Comparison of ENCODE assay signal across 8 mouse cellular contexts in genomic region chr16:38711245-38711644, GRCm38 (mm10). TPM values are rescaled to one million over a fixed set of nuclear protein-coding genes. Genes with fewer than 3 reads are reported as not detected.
DNase-seq lines count a peak whose midpoint lies in the region; ATAC-seq lines count a peak whose summit lies in the region.

No protein-coding gene starts in this region.

- peaks cover 46% of the 10 kb centered on the region for H3K4me1 ChIP-seq in heart, embryonic 11.5 days (ENCODE audit: control insufficient read depth, insufficient read depth, low read length)
- H3K4me1 ChIP-seq in hindbrain, embryonic 15.5 days (replicated peaks), result peaks cover 15% of the 10 kb centered on the region

- peak overlapping the region; percentile 60 for H3K4me2 ChIP-seq in heart, embryonic 11.5 days
- H3K4me2 ChIP-seq in hindbrain, embryonic 15.5 days, result peak overlapping the region; percentile 97

- H3K4me3 ChIP-seq in heart, embryonic 11.5 days (ENCODE audit: low read depth, low read length), result peak overlapping the region; percentile 80
- peak overlapping the region; percentile 75 for H3K4me3 ChIP-seq in hindbrain, embryonic 15.5 days

- H3K27ac ChIP-seq in heart, embryonic 11.5 days (ENCODE audit: low read depth, low read length), result peak overlapping the region; percentile 100
- H3K27ac ChIP-seq in hindbrain, embryonic 15.5 days (replicated peaks), result no peak overlapping the region

- H3K9me3 ChIP-seq in heart, embryonic 11.5 days (replicated peaks; ENCODE audit: control insufficient read depth, low read length), result no peaks in the 10 kb centered on the region
- no peaks in the 10 kb centered on the region for H3K9me3 ChIP-seq in hindbrain, embryonic 15.5 days

- peak overlapping the region; percentile 97 for H3K9ac ChIP-seq in heart, embryonic 11.5 days (ENCODE audit: low read depth, low read length)
- H3K9ac ChIP-seq in hindbrain, embryonic 15.5 days, result no peak overlapping the region

- DNase-seq in heart, adult 8-10 months (ENCODE audit: low spot score), result no peak
- DNase-seq in MEL-GATA-1-ER (ENCODE audit: extremely low read depth, low read depth), result peak; percentile 5
- no peak for DNase-seq in cerebellum, adult 8-10 months
- no peak for DNase-seq in right cerebral cortex, postnatal 4 days
- DNase-seq in kidney, adult 11 months, result no peak

- no peak for ATAC-seq in heart, embryonic 11.5 days (replicated peaks; ENCODE audit: insufficient number of reproducible peaks, low FRiP score, low TSS enrichment)
- ATAC-seq in hindbrain, embryonic 15.5 days (ENCODE audit: low FRiP score, low read depth), result no peak
- peak; percentile 48 for ATAC-seq in megakaryocyte, adult 5-6 weeks (ENCODE audit: poor library complexity, severe bottlenecking)

- no peaks in the 10 kb centered on the region for H3K36me3 ChIP-seq in heart, embryonic 11.5 days (ENCODE audit: control insufficient read depth, insufficient read depth, low read length)
- H3K36me3 ChIP-seq in hindbrain, embryonic 15.5 days, result no peaks in the 10 kb centered on the region

- WGBS in heart, embryonic 11.5 days (ENCODE audit: insufficient replicate concordance), result 40% methylated on average over 4 of the region's 4 CpGs
- WGBS in hindbrain, embryonic 15.5 days, result 54% methylated on average over 4 of the region's 4 CpGs

- no peaks in the 10 kb centered on the region for H3K27me3 ChIP-seq in heart, embryonic 11.5 days (ENCODE audit: control insufficient read depth, insufficient read depth, low read length)
- 0 out of 2 replicates have a peak, but pooled peaks cover 4% of the 10 kb centered on the region for H3K27me3 ChIP-seq in hindbrain, embryonic 15.5 days

RNA-seq across cellular contexts. Expression of gene Arhgap31, which starts 1.8 kb away (rescaled TPM):
- polyA plus RNA-seq in heart, embryonic 11.5 days (2014; fragmentation: Nextera tagmentation; extraction: Ambion mirVana), result 33.9 and 35.8 TPM in 2 replicates
- total RNA-seq in heart, adult 8-10 months (2022), result 10 to 100 TPM; 32.9 to 44.3 (median 39.1) TPM
- 5.8 and 6.4 TPM in 2 replicates for polyA plus RNA-seq in hindbrain, embryonic 15.5 days (2015; fragmentation: Nextera tagmentation; extraction: Ambion mirVana)
- 20.4 and 21.4 TPM in 2 replicates for total RNA-seq in megakaryocyte, adult 5-6 weeks (2015)
- 10.0 and 14.6 TPM in 2 replicates for total RNA-seq in megakaryocyte, adult 5-6 weeks (2017)

RNA-seq across cellular contexts. Expression of gene B4galt4, which starts 30.8 kb away (rescaled TPM):
- polyA plus RNA-seq in heart, embryonic 11.5 days (2014; fragmentation: Nextera tagmentation; extraction: Ambion mirVana), result 31.0 and 33.8 TPM in 2 replicates
- 10 to 100 TPM in 2 of 4 experiments, 1 to 10 TPM in 2; 7.2 to 11.7 (median 9.6) TPM for total RNA-seq in heart, adult 8-10 months (2022)
- polyA plus RNA-seq in hindbrain, embryonic 15.5 days (2015; fragmentation: Nextera tagmentation; extraction: Ambion mirVana), result 35.6 and 39.1 TPM in 2 replicates
- total RNA-seq in megakaryocyte, adult 5-6 weeks (2015), result 12.2 and 20.8 TPM in 2 replicates
- 21.4 and 26.2 TPM in 2 replicates for total RNA-seq in megakaryocyte, adult 5-6 weeks (2017)
